Mouse (Mus musculus): ENCODE measurements around the gene Zfyve21. TPM values are rescaled to one million over a fixed set of nuclear protein-coding genes. Genes with fewer than 3 reads are reported as not detected.

Gene Zfyve21
- polyA plus RNA-seq, 1 experiment from 2014 or later: 117 TPM

DNA sequence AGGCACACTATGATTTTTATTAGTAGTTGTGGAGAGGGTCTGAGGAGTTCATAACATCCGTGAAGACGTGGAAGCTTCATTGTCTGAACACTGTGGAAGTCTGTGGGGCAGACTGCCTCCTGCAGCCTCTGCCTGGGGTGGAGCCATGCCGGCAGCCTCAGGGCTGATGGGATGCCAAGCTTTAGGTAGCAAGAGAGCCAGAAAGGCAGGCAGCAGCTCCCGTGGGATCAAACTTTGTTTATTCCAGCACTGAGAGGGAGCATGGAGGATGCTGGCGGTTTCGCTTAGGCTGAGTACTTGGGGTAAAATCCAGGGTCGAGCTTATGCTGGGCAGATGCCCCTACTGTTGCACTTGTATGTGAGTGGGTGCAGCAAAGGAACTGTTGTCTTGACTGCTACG lies 16.7 kb upstream of the Zfyve21 start:
- Histone ChIP-seq H3K9ac (ENCODE audit: low read depth, low read length) (no peak overlapping the region), H3K4me2 (ENCODE audit: low read length) (no peak overlapping the region), H3K36me3 (ENCODE audit: insufficient read depth, low read length) (peaks cover 46% of the 10 kb centered on the region), H3K27ac (peak overlapping the region; percentile 2; the same call in 1 of the 2 replicates), H3K4me1 (replicated peaks; ENCODE audit: insufficient read depth, low read length) (no peaks in the 10 kb centered on the region), H3K9me3 (replicated peaks; ENCODE audit: low read length) (no peaks in the 10 kb centered on the region), H3K4me3 (replicated peaks; ENCODE audit: low read depth, low read length) (no peak overlapping the region), H3K27me3 (ENCODE audit: insufficient read depth, low read length) (no peaks in the 10 kb centered on the region)
- ATAC-seq (replicated peaks; ENCODE audit: low FRiP score, low read depth) (no peak), DNase-seq (ENCODE audit: low spot score) (no peak)
- TF ChIP-seq CTCF (IDR thresholded peaks at IDR 0.05; ENCODE audit: low read depth): no peak
- WGBS: 84% methylated on average over 8 of the region's 8 CpGs

DNA sequence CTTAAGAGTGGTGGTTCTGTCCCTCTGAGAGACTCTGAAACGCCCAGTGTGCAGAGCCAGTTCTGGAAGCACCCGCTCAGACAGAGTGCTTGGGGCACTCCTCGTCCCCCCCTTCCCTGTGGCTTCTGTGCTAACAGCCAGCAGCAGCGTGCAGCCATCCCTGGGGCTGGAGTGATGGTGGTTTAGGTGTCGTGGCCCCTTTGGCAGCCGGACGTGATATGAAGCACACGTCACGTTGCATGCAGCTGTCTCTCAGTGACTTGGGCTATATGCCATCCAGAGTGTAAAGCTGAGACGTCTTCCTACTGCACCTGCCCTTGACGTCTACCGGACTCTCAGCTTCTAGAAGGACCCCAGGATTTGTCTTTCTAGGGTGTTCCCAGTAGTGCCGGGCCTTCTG lies 15.5 kb upstream of the Zfyve21 start:
- Histone ChIP-seq H3K9ac (ENCODE audit: low read depth, low read length) (no peak overlapping the region), H3K36me3 (ENCODE audit: insufficient read depth, low read length) (peaks cover 50% of the 10 kb centered on the region), H3K4me2 (ENCODE audit: low read length) (no peak overlapping the region), H3K4me1 (replicated peaks; ENCODE audit: insufficient read depth, low read length) (no peaks in the 10 kb centered on the region), H3K9me3 (replicated peaks; ENCODE audit: low read length) (no peaks in the 10 kb centered on the region), H3K27me3 (ENCODE audit: insufficient read depth, low read length) (no peaks in the 10 kb centered on the region), H3K27ac (no peak overlapping the region), H3K4me3 (replicated peaks; ENCODE audit: low read depth, low read length) (no peak overlapping the region)
- no peak for ATAC-seq (replicated peaks; ENCODE audit: low FRiP score, low read depth)
- no peak for TF ChIP-seq CTCF (IDR thresholded peaks at IDR 0.05; ENCODE audit: low read depth)
- no peak for DNase-seq (ENCODE audit: low spot score)
- WGBS: 91% methylated on average over 13 of the region's 13 CpGs

DNA sequence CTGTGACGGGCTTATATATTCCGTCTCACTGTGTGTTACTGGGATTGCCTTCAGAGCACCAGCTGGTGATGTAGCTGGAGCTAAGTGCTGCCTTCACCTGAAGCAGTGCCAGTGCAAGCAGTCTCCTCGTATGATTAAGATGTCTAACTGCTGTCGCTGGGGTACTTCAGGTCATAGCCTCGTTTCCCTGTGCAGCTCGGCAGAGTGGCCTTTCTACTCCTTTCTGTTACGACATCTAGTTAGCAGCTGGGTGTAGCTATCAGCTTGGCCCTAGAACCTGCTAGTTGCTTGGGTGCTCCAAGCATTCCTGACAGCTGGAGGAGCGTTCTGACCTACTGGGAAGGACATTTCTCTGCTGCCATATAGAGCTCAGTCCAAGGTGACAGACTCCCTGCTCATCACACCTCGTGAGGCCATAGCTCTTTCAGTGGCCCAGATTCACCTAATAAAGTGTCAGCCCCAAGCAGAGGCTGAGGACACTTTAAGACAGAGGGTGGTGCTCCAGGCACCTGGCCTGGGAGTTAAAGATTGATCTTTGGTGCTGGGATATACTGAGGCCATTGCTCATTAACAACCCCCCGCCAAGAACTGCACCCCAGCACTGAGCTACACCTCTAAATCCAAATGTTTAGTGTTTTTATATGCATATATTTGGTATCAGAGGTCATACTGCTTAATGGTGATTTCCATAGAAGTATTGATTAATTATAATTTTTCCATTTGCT lies 13.3 kb upstream of the Zfyve21 start:
- Histone ChIP-seq H3K4me3 (replicated peaks; ENCODE audit: low read depth, low read length) (no peak overlapping the region), H3K27me3 (ENCODE audit: insufficient read depth, low read length) (no peaks in the 10 kb centered on the region), H3K36me3 (ENCODE audit: insufficient read depth, low read length) (peaks cover 61% of the 10 kb centered on the region), H3K4me1 (replicated peaks; ENCODE audit: insufficient read depth, low read length) (no peaks in the 10 kb centered on the region), H3K27ac (no peak overlapping the region), H3K4me2 (ENCODE audit: low read length) (no peak overlapping the region), H3K9me3 (replicated peaks; ENCODE audit: low read length) (no peaks in the 10 kb centered on the region), H3K9ac (ENCODE audit: low read depth, low read length) (no peak overlapping the region)
- ATAC-seq (replicated peaks; ENCODE audit: low FRiP score, low read depth) (0 out of 2 replicates have a peak, but pooled peaks have one; percentile 40), DNase-seq (ENCODE audit: low spot score) (no peak)
- no peak for TF ChIP-seq CTCF (IDR thresholded peaks at IDR 0.05; ENCODE audit: low read depth)
- WGBS: 69% methylated on average over 10 of the region's 10 CpGs

DNA sequence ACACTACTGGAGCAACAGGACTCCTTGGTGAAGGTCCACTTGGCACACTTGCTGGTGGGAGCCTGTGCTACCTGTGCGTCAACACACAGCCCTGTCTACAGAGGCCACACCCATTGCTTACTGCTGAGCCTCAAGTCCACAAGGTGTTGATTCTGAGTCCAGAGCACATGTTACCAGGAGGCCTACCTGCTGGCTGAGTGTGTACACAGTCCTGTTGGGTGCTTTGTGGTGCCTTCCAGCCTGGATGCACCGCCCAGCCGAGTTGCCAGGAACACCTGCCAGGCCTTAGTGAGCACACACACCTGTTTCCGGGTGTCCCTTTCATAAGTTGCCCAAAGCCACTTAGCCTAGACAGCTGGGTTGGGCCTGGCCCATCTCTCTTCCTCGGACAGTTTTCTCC lies 10.4 kb upstream of the Zfyve21 start:
- no peak overlapping the region for H3K4me3 ChIP-seq (replicated peaks; ENCODE audit: low read depth, low read length)
- no peak overlapping the region for H3K27ac ChIP-seq
- H3K4me1 ChIP-seq (replicated peaks; ENCODE audit: insufficient read depth, low read length): no peaks in the 10 kb centered on the region
- no peak for TF ChIP-seq CTCF (IDR thresholded peaks at IDR 0.05; ENCODE audit: low read depth)
- no peak overlapping the region for H3K4me2 ChIP-seq (ENCODE audit: low read length)
- no peaks in the 10 kb centered on the region for H3K27me3 ChIP-seq (ENCODE audit: insufficient read depth, low read length)
- 83% methylated on average over 5 of the region's 5 CpGs for WGBS
- H3K9ac ChIP-seq (ENCODE audit: low read depth, low read length): no peak overlapping the region
- ATAC-seq (replicated peaks; ENCODE audit: low FRiP score, low read depth): no peak
- no peaks in the 10 kb centered on the region for H3K9me3 ChIP-seq (replicated peaks; ENCODE audit: low read length)
- H3K36me3 ChIP-seq (ENCODE audit: insufficient read depth, low read length): peaks cover 62% of the 10 kb centered on the region
- DNase-seq (ENCODE audit: low spot score): no peak

DNA sequence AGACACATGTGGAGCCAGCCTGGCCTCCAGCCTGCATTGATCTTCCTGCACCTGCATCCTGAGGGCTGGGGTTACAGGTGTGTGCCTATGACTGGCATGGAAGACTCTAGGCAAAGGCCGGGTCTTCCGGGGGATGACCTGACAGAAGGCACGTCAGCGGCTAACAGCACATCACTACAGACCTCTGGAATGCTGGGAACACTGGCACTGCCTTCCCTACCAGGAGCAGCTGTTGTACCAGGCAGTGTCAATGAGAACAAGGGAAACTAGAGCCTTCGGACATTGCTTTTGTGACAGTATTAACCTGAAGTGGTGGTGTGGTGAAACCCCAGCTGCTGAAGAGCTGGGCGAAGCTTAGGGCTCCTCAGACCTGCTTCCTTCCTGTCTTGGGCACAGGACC lies 5.2 kb upstream of the Zfyve21 start:
- no peak for TF ChIP-seq CTCF (IDR thresholded peaks at IDR 0.05; ENCODE audit: low read depth)
- peaks cover 40% of the 10 kb centered on the region for H3K36me3 ChIP-seq (ENCODE audit: insufficient read depth, low read length)
- WGBS: 88% methylated on average over 6 of the region's 6 CpGs
- no peak overlapping the region for H3K4me3 ChIP-seq (replicated peaks; ENCODE audit: low read depth, low read length)
- DNase-seq (ENCODE audit: low spot score) (no peak), ATAC-seq (replicated peaks; ENCODE audit: low FRiP score, low read depth) (no peak)
- H3K9me3 ChIP-seq (replicated peaks; ENCODE audit: low read length): no peaks in the 10 kb centered on the region
- no peak overlapping the region for H3K4me2 ChIP-seq (ENCODE audit: low read length)
- peak overlapping the region; percentile 57; the same call in 1 of the 2 replicates for H3K27ac ChIP-seq
- H3K27me3 ChIP-seq (ENCODE audit: insufficient read depth, low read length): no peaks in the 10 kb centered on the region
- H3K9ac ChIP-seq (ENCODE audit: low read depth, low read length): no peak overlapping the region
- H3K4me1 ChIP-seq (replicated peaks; ENCODE audit: insufficient read depth, low read length): peaks cover 16% of the 10 kb centered on the region; the same call in 1 of the 2 replicates

DNA sequence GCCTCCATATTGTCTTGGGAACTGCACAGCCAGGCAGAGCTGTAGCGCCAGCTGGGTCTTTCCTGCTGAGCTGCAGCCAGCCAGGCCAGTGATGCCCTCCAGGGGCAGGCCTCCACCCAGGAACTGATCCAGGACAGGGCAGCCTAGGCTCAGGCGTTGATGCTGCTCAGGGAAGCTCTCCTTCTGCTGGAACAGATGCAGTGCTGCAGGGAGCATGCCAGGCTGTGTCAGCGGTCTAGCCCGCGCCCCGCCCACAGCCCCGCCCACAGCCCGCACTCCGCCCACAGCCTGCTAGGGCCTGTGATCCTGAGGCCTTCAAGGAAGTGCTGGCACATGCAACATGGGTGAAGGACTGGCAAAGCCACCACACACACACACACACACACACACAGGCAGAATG lies 4.2 kb upstream of the Zfyve21 start:
- Histone ChIP-seq H3K36me3 (ENCODE audit: insufficient read depth, low read length) (peaks cover 30% of the 10 kb centered on the region), H3K27me3 (ENCODE audit: insufficient read depth, low read length) (no peaks in the 10 kb centered on the region), H3K9ac (ENCODE audit: low read depth, low read length) (peak overlapping the region; percentile 35; the same call in 1 of the 2 replicates), H3K4me3 (replicated peaks; ENCODE audit: low read depth, low read length) (no peak overlapping the region), H3K27ac (peak overlapping the region; percentile 57), H3K4me2 (ENCODE audit: low read length) (peak overlapping the region; percentile 23; the same call in 1 of the 2 replicates), H3K9me3 (replicated peaks; ENCODE audit: low read length) (no peaks in the 10 kb centered on the region), H3K4me1 (replicated peaks; ENCODE audit: insufficient read depth, low read length) (peaks cover 16% of the 10 kb centered on the region; the same call in 1 of the 2 replicates)
- whole genome bisulfite sequencing: 4% methylated on average over 9 of the region's 9 CpGs
- ATAC-seq (replicated peaks; ENCODE audit: low FRiP score, low read depth) (peak; percentile 57), DNase-seq (ENCODE audit: low spot score) (peak; percentile 84)
- peak; percentile 45 for TF ChIP-seq CTCF (IDR thresholded peaks at IDR 0.05; ENCODE audit: low read depth)
